In genomic region chr11:18888651-18889050, GRCm38 (mm10) we compare ENCODE assay signal across 30 mouse cellular contexts.
"Had no signal": no experiment of that assay in that cellular context is flagged by ENCODE, and none has a peak within 500 bp of the region (broad histone marks: within the 10 kb centered on the region; RNA-seq: fewer than 3 reads in every experiment).

No protein-coding gene starts in this region.

- H3K4me2 ChIP-seq: limb, embryonic 12.5 days; limb, embryonic 13.5 days; limb, embryonic 15.5 days; liver, embryonic 11.5 days; liver, embryonic 12.5 days; liver, embryonic 13.5 days; liver, embryonic 15.5 days; lung, embryonic 14.5 days; lung, embryonic 15.5 days; midbrain, embryonic 11.5 days; midbrain, embryonic 12.5 days; midbrain, embryonic 13.5 days; midbrain, embryonic 15.5 days; neural tube, embryonic 12.5 days; neural tube, embryonic 13.5 days had no signal

- ATAC-seq: liver, embryonic 12.5 days; lung, postnatal 0 days; midbrain, embryonic 13.5 days; midbrain, embryonic 15.5 days; midbrain, embryonic 16.5 days had no signal

- DNase-seq: left cerebral cortex, postnatal 4 days; liver; liver, embryonic 13.5 days; liver, postnatal 0 days; lung, adult 2 months; lung, postnatal 14 days; lung, postnatal 4 days; midbrain, embryonic 14.5 days had no signal

- H3K27me3 ChIP-seq: liver, embryonic 12.5 days; liver, embryonic 13.5 days; liver, embryonic 15.5 days; lung, embryonic 15.5 days; megakaryocyte, embryonic 14.5 days; neural tube, embryonic 12.5 days; neural tube, embryonic 13.5 days had no signal

- H3K9ac ChIP-seq: limb, embryonic 12.5 days; limb, embryonic 13.5 days; limb, embryonic 15.5 days; liver, embryonic 12.5 days; liver, embryonic 13.5 days; liver, embryonic 14.5 days; liver, embryonic 15.5 days; liver, postnatal 0 days; lung, embryonic 14.5 days; lung, embryonic 15.5 days; midbrain, embryonic 12.5 days; midbrain, embryonic 13.5 days; midbrain, embryonic 15.5 days; neural tube, embryonic 12.5 days; neural tube, embryonic 13.5 days had no signal

- H3K9me3 ChIP-seq: limb, embryonic 10.5 days; limb, embryonic 12.5 days; limb, embryonic 13.5 days; limb, embryonic 15.5 days; liver, embryonic 12.5 days; liver, embryonic 13.5 days; liver, embryonic 15.5 days; lung, embryonic 15.5 days; megakaryocyte, embryonic 14.5 days; midbrain, embryonic 10.5 days; midbrain, embryonic 12.5 days; midbrain, embryonic 13.5 days; midbrain, embryonic 15.5 days; neural tube, embryonic 12.5 days; neural tube, embryonic 13.5 days had no signal

- H3K27ac ChIP-seq: limb, embryonic 10.5 days; limb, embryonic 12.5 days; limb, embryonic 13.5 days; limb, embryonic 15.5 days; liver, embryonic 12.5 days; liver, embryonic 13.5 days; liver, embryonic 14.5 days; liver, embryonic 15.5 days; lung, embryonic 15.5 days; macrophage; midbrain, embryonic 10.5 days; midbrain, embryonic 12.5 days; midbrain, embryonic 13.5 days; midbrain, embryonic 15.5 days; neural tube, embryonic 12.5 days had no signal

- H3K4me3 ChIP-seq: limb, embryonic 10.5 days; limb, embryonic 12.5 days; limb, embryonic 13.5 days; limb, embryonic 15.5 days; liver, embryonic 12.5 days; liver, embryonic 13.5 days; liver, embryonic 15.5 days; lung, embryonic 15.5 days; megakaryocyte, embryonic 14.5 days; midbrain, embryonic 10.5 days; midbrain, embryonic 12.5 days; midbrain, embryonic 13.5 days; midbrain, embryonic 15.5 days; myocyte; neural tube, embryonic 12.5 days; neural tube, embryonic 13.5 days had no signal

- H3K36me3 ChIP-seq: limb, embryonic 12.5 days; limb, embryonic 13.5 days; limb, embryonic 15.5 days; liver, embryonic 12.5 days; liver, embryonic 13.5 days; liver, embryonic 15.5 days; midbrain, embryonic 10.5 days; midbrain, embryonic 12.5 days; midbrain, embryonic 13.5 days; midbrain, embryonic 15.5 days; neural tube, embryonic 12.5 days had no signal
